Mouse (Mus musculus) MEL (cell line): ENCODE data around the gene Bcas2.
A peak's percentile ranks its signal among the peaks of the same experiment; 100 is the strongest.

Source experiments
- CTCF ChIP-seq, 3 experiments: IDR thresholded peaks in 2 of 3; conservative IDR thresholded peaks in 1 of 3; 2 replicates each; pipeline ENCODE4 v1.5.1; 2011 to 2012; ENCODE audit warnings: low read length in 3 of 3, low read depth in 2 of 3, mild to moderate bottlenecking in 2 of 3, improper control_type of control experiment in 1 of 3, inconsistent platforms in 1 of 3, mixed read lengths in 1 of 3, moderate library complexity in 1 of 3; ENCODE audit not compliant: control insufficient read depth in 1 of 3, insufficient read depth in 1 of 3, poor library complexity in 1 of 3, severe bottlenecking in 1 of 3
- GATA1 ChIP-seq: IDR thresholded peaks from 2 replicates; pipeline ENCODE4 v1.6.1; 2011; ENCODE audit warnings: low read depth, low read length, improper control_type of control experiment
- HCFC1 ChIP-seq: IDR thresholded peaks from 2 replicates; pipeline ENCODE4 v1.6.1; 2012; ENCODE audit warnings: low read depth, mild to moderate bottlenecking, inconsistent platforms, low read length, improper control_type of control experiment, moderate library complexity
- NELFE ChIP-seq: IDR thresholded peaks from 2 replicates; pipeline ENCODE4 v1.6.1; 2011; ENCODE audit warnings: low read depth, low read length, improper control_type of control experiment
- POLR2A ChIP-seq, 2 experiments: IDR thresholded peaks; 2 replicates each; pipeline ENCODE4 v1.6.1; 2011 to 2012; ENCODE audit warnings: low read length in 2 of 2, mild to moderate bottlenecking in 2 of 2, control low read depth in 1 of 2, improper control_type of control experiment in 1 of 2, low read depth in 1 of 2, moderate library complexity in 1 of 2; ENCODE audit not compliant: control insufficient read depth in 1 of 2, insufficient read depth in 1 of 2, poor library complexity in 1 of 2
- POLR2AphosphoS2 ChIP-seq: IDR thresholded peaks from 2 replicates; pipeline ENCODE4 v1.6.1; 2011; ENCODE audit warnings: low read length, improper control_type of control experiment

DNA sequence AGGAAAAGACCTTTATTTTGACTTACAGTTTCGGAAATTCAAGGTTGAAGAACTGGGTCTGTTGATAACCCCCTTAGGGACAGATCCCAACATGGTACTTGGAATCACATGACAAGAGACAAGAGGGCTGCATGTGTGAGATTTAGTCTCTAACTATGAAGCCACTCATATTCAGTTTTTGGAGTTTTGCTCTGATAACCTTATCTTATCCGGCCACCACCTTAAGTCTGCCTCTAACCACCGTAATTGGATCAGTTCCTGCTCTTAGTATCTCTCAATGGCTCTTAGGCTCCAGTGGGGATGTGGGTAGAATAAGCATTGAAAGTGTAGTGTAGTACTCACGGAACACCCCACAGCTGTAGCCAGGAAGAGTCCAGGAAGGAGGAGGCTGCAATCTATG is 5.3 kb downstream of the Bcas2 start:
- TF ChIP-seq POLR2AphosphoS2 (peak; percentile 55; the same call in 1 of the 2 replicates), POLR2A (IDR thresholded peaks at IDR 0.05; ENCODE audit: control insufficient read depth in 1 of 2, insufficient read depth in 1 of 2, low read depth in 1 of 2, low read length in 2 of 2, poor library complexity in 1 of 2) (peak in 1 of 2 experiments; percentile 25; a peak in 1 of 4 replicates), CTCF (IDR thresholded peaks at IDR 0.05 in 2 of 3, conservative IDR thresholded peaks at IDR 0.05 in 1 of 3; ENCODE audit: control insufficient read depth in 1 of 3, insufficient read depth in 1 of 3, low read depth in 2 of 3, low read length in 3 of 3, poor library complexity in 1 of 3, severe bottlenecking in 1 of 3) (no peak), GATA1 (peak; percentile 100), NELFE (no peak), HCFC1 (peak; percentile 68)
